Mouse (Mus musculus): Measurements from ENCODE around the gene Cdkn2c. TPM values are rescaled to one million over a fixed set of nuclear protein-coding genes. Genes with fewer than 3 reads are reported as not detected.

Gene Cdkn2c
- polyA plus RNA-seq, 1 experiment: not detected

DNA sequence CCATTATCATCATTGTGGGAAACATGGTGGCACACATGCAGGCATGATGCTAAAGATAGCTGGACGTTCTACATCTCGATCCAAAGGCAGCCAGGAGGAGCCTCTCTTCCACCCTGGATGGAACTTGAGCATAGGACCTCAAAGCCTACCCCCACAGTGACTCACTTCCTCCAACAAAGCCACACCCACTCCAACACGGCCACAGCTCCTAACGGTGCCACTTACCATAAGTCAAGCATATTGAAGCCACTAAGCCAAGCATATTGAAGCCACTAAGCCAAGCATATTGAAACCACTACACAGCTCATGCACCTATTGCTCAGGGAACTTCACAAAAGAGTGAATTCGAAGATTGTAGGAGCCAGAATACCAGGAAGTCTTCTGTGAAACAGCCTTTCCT is 17.7 kb downstream of the Cdkn2c start:
- Histone ChIP-seq H3K27ac (ENCODE audit: insufficient read depth, low read depth, low read length) (no peak overlapping the region), H3K4me3 (ENCODE audit: insufficient read depth, low read depth, low read length) (no peak overlapping the region), H3K4me1 (ENCODE audit: control insufficient read depth, insufficient read depth, low read length) (no peaks in the 10 kb centered on the region)
- WGBS: 91% methylated on average over 5 of the region's 5 CpGs
- no peak for TF ChIP-seq CTCF (IDR thresholded peaks at IDR 0.05; ENCODE audit: insufficient read depth, low read depth, low read length)
- TF ChIP-seq POLR2A (IDR thresholded peaks at IDR 0.05; ENCODE audit: insufficient read depth, low read depth, low read length): no peak

DNA sequence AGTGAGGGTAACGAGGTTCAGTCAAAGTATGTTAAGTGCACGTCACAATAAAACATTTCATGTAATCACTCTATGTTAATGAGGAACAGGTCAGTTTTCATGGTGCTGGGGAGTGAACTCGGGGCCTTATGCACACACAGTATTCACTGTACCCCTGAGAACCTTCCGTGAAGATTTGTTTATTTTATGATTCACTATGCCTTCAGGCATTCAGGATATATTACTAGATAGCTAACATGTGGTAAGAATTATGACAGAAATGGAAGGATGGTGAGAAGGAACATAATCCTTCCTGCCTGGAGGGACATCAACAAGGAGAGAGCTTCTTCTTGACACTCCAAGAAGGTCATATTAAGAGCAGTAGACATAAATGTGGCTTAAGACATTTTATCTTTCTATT is 19.7 kb downstream of the Cdkn2c start:
- no peaks in the 10 kb centered on the region for H3K4me1 ChIP-seq (ENCODE audit: control insufficient read depth, insufficient read depth, low read length)
- no peak for TF ChIP-seq POLR2A (IDR thresholded peaks at IDR 0.05; ENCODE audit: insufficient read depth, low read depth, low read length)
- TF ChIP-seq CTCF (IDR thresholded peaks at IDR 0.05; ENCODE audit: insufficient read depth, low read depth, low read length): no peak
- no peak overlapping the region for H3K27ac ChIP-seq (ENCODE audit: insufficient read depth, low read depth, low read length)
- WGBS: 73% methylated on average over 4 of the region's 4 CpGs
- no peak overlapping the region for H3K4me3 ChIP-seq (ENCODE audit: insufficient read depth, low read depth, low read length)

DNA sequence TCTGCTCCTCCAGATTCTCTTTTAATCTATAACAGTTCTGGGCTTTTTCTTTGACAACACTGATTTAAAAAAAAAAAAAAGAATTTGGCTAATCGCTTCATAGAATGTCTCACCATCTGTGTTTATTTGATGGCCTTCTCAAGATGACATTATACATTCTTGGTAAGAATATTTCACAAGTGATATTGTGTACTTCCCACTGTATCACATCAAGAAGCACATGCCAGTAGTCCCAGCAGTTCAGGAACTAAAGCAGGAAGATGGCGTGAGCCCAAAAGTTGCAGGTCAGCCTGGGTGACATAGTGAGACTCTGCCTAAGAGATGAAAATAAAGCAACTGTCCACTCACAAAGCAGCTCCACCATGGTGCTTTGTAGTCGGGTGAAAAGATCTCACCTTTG is 25.5 kb downstream of the Cdkn2c start:
- WGBS: 83% methylated on average over 3 of the region's 3 CpGs
- no peaks in the 10 kb centered on the region for H3K4me1 ChIP-seq (ENCODE audit: control insufficient read depth, insufficient read depth, low read length)
- TF ChIP-seq POLR2A (IDR thresholded peaks at IDR 0.05; ENCODE audit: insufficient read depth, low read depth, low read length) (no peak), CTCF (IDR thresholded peaks at IDR 0.05; ENCODE audit: insufficient read depth, low read depth, low read length) (no peak)
- H3K27ac ChIP-seq (ENCODE audit: insufficient read depth, low read depth, low read length): no peak overlapping the region
- H3K4me3 ChIP-seq (ENCODE audit: insufficient read depth, low read depth, low read length): no peak overlapping the region

DNA sequence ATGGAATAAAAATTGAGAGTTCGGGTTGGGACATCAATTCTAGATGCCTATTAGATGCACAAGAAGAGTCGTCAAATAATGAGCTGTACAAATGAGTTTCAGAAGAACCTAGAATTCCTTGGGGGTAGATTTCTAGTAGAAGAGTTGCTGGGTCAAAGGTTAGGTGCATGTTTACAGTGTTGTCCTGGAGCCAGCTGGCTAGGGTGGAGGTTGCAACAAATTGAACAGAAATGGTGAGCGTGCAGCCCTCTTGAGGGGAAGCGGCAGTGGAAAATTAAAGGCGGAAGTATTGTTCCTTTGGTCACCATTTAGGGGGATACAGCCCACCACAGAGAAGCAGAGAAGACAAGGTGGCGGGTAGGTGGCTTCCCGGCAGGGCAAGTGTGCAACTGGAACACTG is 26.8 kb downstream of the Cdkn2c start:
- TF ChIP-seq POLR2A (IDR thresholded peaks at IDR 0.05; ENCODE audit: insufficient read depth, low read depth, low read length) (no peak), CTCF (IDR thresholded peaks at IDR 0.05; ENCODE audit: insufficient read depth, low read depth, low read length) (no peak)
- Histone ChIP-seq H3K4me3 (ENCODE audit: insufficient read depth, low read depth, low read length) (no peak overlapping the region), H3K27ac (ENCODE audit: insufficient read depth, low read depth, low read length) (no peak overlapping the region), H3K4me1 (ENCODE audit: control insufficient read depth, insufficient read depth, low read length) (no peaks in the 10 kb centered on the region)
- 94% methylated on average over 7 of the region's 7 CpGs for WGBS

DNA sequence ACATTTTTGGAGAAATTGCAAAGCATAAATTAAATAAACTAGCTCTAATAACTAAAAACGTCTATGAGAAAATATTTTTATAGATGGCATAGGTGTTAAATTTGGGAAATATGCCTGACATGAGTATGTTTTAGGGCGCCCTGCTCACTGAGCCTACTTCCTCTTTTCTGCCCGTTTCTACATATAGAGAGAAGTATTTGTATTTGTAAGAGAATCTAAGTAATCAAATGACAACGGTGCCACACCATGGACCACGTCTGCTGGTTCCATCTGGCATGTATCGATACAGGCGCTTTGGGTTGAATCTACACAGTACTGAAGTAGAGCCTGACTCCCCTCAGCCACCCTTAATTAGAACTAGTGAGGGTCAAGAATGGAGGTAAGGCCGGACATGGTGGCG is 27.6 kb downstream of the Cdkn2c start:
- 92% methylated on average over 9 of the region's 9 CpGs for WGBS
- no peak overlapping the region for H3K4me3 ChIP-seq (ENCODE audit: insufficient read depth, low read depth, low read length)
- no peaks in the 10 kb centered on the region for H3K4me1 ChIP-seq (ENCODE audit: control insufficient read depth, insufficient read depth, low read length)
- no peak overlapping the region for H3K27ac ChIP-seq (ENCODE audit: insufficient read depth, low read depth, low read length)
- no peak for TF ChIP-seq POLR2A (IDR thresholded peaks at IDR 0.05; ENCODE audit: insufficient read depth, low read depth, low read length)
- TF ChIP-seq CTCF (IDR thresholded peaks at IDR 0.05; ENCODE audit: insufficient read depth, low read depth, low read length): no peak

DNA sequence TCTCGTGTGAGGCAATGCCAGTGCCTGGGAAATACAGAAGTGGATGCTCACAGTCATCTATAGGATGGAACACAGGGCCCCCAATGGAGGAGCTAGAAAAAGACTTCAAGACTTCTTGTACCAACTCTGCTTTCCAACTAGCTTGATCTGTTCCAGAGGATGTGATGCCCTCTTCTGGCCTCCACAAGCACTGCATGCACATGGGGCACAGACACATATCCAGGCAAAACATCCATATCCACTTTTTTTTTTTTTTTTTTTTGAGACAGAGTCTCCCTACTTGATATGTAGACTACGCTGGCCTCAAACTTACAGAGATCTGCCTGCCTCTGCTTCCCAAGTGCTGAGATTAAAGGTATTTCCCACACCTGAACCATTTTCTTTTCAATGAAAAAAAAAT is 32.0 kb downstream of the Cdkn2c start:
- WGBS: 97% methylated on average over 2 of the region's 2 CpGs
- no peak overlapping the region for H3K4me3 ChIP-seq (ENCODE audit: insufficient read depth, low read depth, low read length)
- no peak for TF ChIP-seq POLR2A (IDR thresholded peaks at IDR 0.05; ENCODE audit: insufficient read depth, low read depth, low read length)
- no peak for TF ChIP-seq CTCF (IDR thresholded peaks at IDR 0.05; ENCODE audit: insufficient read depth, low read depth, low read length)
- no peak overlapping the region for H3K27ac ChIP-seq (ENCODE audit: insufficient read depth, low read depth, low read length)
- no peaks in the 10 kb centered on the region for H3K4me1 ChIP-seq (ENCODE audit: control insufficient read depth, insufficient read depth, low read length)

DNA sequence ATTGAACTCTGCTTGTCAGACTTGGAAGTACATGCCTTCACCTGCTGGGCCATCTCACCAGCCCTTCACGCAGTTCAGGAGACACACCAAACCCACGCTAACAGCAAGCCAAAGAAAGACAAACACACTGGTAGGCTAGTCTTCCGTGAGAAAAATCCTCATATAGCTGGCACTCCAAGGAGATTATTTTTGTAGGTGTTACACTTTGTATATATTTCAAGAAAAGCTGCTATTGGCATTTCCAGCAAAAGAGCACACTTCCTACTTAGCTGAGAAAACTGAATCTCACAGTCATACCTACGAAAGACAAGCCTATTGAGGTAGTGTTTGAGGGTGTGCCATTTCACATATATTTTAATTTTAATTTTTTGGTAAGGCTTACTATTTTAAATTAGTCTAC is 36.0 kb downstream of the Cdkn2c start:
- TF ChIP-seq CTCF (IDR thresholded peaks at IDR 0.05; ENCODE audit: insufficient read depth, low read depth, low read length) (no peak), POLR2A (IDR thresholded peaks at IDR 0.05; ENCODE audit: insufficient read depth, low read depth, low read length) (no peak)
- 90% methylated on average over 4 of the region's 4 CpGs for WGBS
- Histone ChIP-seq H3K27ac (ENCODE audit: insufficient read depth, low read depth, low read length) (no peak overlapping the region), H3K4me3 (ENCODE audit: insufficient read depth, low read depth, low read length) (no peak overlapping the region), H3K4me1 (ENCODE audit: control insufficient read depth, insufficient read depth, low read length) (no peaks in the 10 kb centered on the region)

DNA sequence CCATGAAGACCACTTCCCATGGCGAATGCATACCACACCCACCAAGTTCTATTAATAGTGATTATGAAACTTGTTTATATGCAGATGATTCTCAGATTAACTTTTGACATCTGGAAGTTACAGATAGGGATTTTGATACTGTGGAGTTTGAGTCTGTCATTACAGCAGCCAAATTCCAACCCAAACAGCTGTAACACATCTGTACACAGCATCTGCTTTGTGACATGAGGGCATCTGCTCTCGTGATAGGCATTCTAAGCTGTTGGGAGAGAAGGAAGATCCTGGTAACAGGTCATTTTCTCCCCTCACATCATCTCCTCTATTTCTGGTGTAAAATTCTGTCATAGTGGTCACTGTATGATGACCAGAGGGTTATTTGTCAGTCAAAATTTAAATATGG is 36.8 kb downstream of the Cdkn2c start:
- Histone ChIP-seq H3K27ac (ENCODE audit: insufficient read depth, low read depth, low read length) (no peak overlapping the region), H3K4me3 (ENCODE audit: insufficient read depth, low read depth, low read length) (no peak overlapping the region), H3K4me1 (ENCODE audit: control insufficient read depth, insufficient read depth, low read length) (no peaks in the 10 kb centered on the region)
- 70% methylated on average over 2 of the region's 2 CpGs for WGBS
- TF ChIP-seq POLR2A (IDR thresholded peaks at IDR 0.05; ENCODE audit: insufficient read depth, low read depth, low read length) (no peak), CTCF (IDR thresholded peaks at IDR 0.05; ENCODE audit: insufficient read depth, low read depth, low read length) (no peak)

DNA sequence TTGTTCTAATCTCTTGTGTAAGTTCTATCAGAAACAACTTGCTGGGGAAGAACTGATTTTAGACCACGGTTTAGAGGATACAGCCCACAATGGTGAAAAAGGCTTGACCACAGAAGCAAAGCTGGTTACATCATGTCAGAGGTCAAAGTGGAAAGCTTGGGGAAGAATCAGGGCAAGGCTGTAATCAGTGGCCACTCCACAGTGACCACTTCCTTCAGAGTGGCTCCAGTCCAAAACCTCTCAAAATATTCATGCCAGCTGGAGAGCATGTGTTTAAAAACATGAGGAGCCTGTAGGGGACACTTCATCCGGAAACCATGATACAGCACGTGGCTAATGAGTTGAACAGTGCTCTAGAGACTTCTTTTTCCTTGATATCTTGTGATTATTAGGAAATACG is 54.4 kb downstream of the Cdkn2c start:
- H3K4me3 ChIP-seq (ENCODE audit: insufficient read depth, low read depth, low read length): no peak overlapping the region
- 74% methylated on average over 4 of the region's 4 CpGs for WGBS
- H3K27ac ChIP-seq (ENCODE audit: insufficient read depth, low read depth, low read length): no peak overlapping the region
- H3K4me1 ChIP-seq (ENCODE audit: control insufficient read depth, insufficient read depth, low read length): no peaks in the 10 kb centered on the region
- TF ChIP-seq CTCF (IDR thresholded peaks at IDR 0.05; ENCODE audit: insufficient read depth, low read depth, low read length) (no peak), POLR2A (IDR thresholded peaks at IDR 0.05; ENCODE audit: insufficient read depth, low read depth, low read length) (no peak)

Other genes starting within 250 kb of the Cdkn2c start
- gene Rnf11, start 182.5 kb downstream of the Cdkn2c start, polyA plus RNA-seq (2012; ENCODE audit: insufficient read depth, insufficient read length, low replicate concordance, missing spikeins): not detected in 2 replicates
- gene 4930522H14Rik, start 135.9 kb downstream of the Cdkn2c start, polyA plus RNA-seq (2012; ENCODE audit: insufficient read depth, insufficient read length, low replicate concordance, missing spikeins): not detected in 2 replicates
- not detected in 2 replicates for gene Faf1, start 9.4 kb upstream of the Cdkn2c start, polyA plus RNA-seq (2012; ENCODE audit: insufficient read depth, insufficient read length, low replicate concordance, missing spikeins)

Measured in olfactory bulb, adult 2 months (tissue).